Mouse (Mus musculus): ENCODE measurements around the gene N4bp2l2. TPM values are rescaled to one million over a fixed set of nuclear protein-coding genes. Genes with fewer than 3 reads are reported as not detected.
"Not testable (repeated sequence)": the region's sequence is repeated elsewhere in the genome, so short reads cannot be mapped to it uniquely, and the experiment has no call there.

Gene N4bp2l2
- total RNA-seq (2021), result 10 to 100 TPM; 28.3 to 30.0 TPM
- long read RNA-seq, experiment 1, full-length matches to known transcripts, result 3 of 6 reads
- long read RNA-seq, experiment 1, partial matches to known transcripts, result 1 of 6 reads
- long read RNA-seq, experiment 1, other reads (novel, unspliced or antisense), result 2 of 6 reads
- long read RNA-seq, experiment 2, full-length matches to known transcripts, result 5 of 8 reads
- long read RNA-seq, experiment 2, partial matches to known transcripts, result 0 of 8 reads
- long read RNA-seq, experiment 2, other reads (novel, unspliced or antisense), result 3 of 8 reads

DNA sequence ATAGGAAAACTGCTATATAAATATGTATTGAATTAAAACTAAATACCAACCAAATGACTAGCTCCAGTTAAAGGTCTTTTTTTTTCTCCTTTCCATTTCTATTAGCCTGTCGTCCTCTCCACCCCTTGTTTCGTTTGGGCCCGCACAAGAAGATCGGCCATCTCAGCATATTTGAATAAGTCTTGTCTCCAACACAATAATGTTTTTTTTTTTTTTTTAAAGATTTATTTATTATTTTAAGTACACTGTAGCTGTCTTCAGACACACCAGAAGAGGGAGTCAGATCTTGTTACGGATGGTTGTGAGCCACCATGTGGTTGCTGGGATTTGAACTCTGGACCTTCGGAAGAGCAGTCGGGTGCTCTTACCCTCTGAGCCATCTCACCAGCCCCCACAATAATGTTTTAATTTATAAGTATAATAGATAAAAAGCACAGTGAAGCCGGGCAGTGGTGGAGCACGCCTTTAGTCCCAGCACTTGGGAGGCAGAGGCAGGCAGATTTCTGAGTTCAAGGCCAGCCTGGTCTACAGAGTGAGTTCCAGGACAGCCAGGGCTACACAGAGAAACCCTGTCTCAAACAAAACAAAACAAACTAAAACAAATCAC lies at the start of gene N4bp2l2:
N4bp2l2 (minus strand) TSS at position 51 of the 607 bp plus-strand sequence.
- intact Hi-C loops (cut with DNase I; ENCODE audit: low total_unique reads), result loop anchor here (10.0 kb wide), 1 partner anchor 221 kb away; no protein-coding TSS in a partner anchor
- DNase-seq, result not testable (repeated sequence)

DNA sequence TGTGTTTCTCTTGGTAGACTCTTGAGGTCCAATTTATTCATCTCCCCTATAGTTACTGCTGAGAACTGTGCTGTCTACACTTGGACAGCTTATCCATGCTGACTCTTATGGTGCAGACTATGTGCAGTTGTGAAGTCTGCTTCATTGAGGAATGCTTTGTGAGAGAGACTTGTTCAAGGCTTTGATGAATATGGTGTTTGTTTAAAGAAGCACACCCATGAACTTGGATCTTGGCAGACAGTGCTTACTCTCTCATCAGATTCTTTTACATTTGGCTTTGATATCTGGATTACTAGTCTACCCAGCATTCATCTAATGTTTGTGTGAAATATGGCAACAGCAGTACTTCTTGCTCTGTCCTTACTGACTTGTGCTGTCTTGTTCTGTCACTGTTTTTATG lies 47.4 kb upstream of the N4bp2l2 start:
- no peak for DNase-seq
- intact Hi-C loops (cut with DNase I; ENCODE audit: low total_unique reads), result no loop called here

DNA sequence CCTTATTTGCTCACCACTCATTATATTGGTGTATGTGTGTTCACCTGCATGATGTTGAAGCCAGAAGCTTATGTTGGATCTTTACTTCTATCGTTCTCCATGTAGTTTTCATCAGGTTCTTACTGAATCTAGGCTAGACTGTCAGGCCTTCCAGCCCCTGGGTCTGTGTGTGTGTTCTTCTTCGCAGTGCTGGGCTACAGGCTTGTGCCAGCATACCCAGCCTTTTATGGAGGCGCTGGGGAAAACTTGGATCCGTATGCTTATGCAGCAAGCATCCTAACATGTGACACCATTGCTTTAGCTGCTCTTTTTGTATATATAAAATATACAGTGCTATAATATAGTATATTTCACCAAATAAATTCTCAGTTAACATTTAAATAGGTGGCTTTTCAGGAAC lies 45.5 kb upstream of the N4bp2l2 start:
- no peak for DNase-seq

DNA sequence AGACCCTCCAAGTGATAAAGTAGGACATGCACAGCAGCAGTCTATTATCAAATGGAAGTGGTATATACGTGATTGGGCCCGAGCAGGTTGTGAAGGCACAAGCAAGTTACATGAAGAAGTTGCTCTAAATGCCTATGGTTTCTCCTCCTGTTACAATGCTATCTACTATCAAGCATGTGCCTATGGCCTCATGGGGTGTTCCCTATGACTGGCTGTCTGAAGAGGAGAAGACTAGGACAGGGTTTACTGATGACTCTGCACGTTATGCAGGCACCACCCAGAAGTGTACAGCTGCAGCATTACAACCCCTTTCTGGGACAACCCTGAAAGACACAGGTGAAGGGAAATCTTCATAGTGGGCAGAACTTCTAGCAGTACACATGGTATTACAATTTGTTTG lies 41.2 kb upstream of the N4bp2l2 start:
- DNase-seq; intact Hi-C loops (cut with DNase I; ENCODE audit: low total_unique reads): not testable (repeated sequence)

More for the DNA sequence above, 45.5 kb upstream of the N4bp2l2 start:
- intact Hi-C loops (cut with DNase I; ENCODE audit: low total_unique reads), result no loop called here

DNA sequence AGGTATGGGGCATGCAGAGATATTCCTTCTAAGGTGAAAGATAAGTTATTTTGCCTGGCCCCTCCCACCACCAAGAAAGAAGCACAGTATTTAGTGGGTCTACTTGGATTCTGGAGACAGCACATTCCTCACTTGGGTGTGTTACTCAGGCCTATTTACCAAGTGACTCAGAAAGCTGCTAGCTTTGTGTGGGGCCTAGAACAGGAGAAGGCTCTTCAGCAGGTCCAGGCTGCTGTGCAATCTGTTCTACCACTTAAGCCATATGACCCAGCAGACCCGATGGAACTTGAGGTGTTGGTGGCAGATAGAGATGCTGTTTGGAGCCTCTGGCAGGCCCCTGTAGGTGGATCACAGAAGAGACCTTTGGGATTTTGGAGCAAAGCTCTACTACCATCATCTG lies 40.7 kb upstream of the N4bp2l2 start:
- intact Hi-C loops (cut with DNase I; ENCODE audit: low total_unique reads); DNase-seq: not testable (repeated sequence)

DNA sequence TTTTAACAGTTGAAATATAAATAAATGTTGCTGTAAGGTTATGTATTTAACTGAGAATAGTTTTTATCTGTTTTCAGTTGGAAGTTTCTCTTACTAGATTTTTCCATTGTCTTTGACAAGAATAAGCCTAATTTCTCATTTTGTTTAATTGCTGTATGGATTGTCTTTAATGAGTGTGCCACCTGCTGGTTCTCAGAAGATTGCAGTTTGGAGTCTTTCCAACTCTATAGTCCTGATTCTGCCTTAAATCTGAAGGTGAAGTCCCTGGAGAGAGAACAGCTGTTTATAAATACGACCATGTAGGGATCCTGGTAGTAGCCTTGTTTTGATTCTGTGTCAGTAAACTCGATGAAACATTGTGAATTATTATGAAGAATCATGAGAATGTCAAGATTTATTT lies 36.7 kb upstream of the N4bp2l2 start:
- DNase-seq, result no peak
- intact Hi-C loops (cut with DNase I; ENCODE audit: low total_unique reads), result no loop called here

DNA sequence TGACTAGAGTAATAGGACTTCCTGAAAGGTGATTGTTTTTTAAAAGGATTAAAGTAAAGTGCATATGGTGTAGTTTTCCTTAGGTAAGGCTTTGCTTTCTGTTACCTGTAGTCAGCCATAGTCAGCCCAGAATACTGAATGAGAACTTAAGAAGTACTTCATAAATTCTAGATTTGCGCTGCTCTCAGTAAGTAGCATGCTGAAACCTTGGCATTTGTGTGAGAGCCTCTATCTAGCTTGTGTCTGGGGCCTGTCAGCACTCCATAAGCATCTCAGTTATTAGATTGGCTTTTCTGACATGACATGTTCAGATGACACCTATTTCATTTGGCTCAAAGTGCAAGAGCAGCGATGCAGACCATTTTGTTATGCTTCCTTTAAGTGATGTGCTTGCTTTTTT lies 27.3 kb upstream of the N4bp2l2 start:
- DNase-seq, result no peak
- intact Hi-C loops (cut with DNase I; ENCODE audit: low total_unique reads), result no loop called here

DNA sequence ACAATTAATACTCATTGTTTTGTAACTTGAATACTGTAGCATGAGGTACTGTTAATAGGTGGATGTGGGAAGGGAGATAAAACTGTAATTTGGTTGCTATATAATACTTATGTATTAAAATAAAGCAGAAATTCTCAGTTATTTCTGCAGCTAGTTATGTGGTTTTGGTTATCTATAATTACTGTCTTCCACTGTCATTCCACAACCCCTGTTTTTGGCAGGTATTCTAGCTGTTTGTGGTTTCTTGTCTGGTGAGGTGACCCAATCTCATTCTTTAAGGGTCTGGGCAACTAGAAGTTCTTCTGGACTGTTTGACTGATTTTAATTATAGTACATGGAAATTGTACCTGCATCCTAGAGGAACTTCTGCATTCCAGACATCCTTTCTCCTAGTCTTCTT lies 24.7 kb upstream of the N4bp2l2 start:
- DNase-seq, result no peak
- intact Hi-C loops (cut with DNase I; ENCODE audit: low total_unique reads), result no loop called here

DNA sequence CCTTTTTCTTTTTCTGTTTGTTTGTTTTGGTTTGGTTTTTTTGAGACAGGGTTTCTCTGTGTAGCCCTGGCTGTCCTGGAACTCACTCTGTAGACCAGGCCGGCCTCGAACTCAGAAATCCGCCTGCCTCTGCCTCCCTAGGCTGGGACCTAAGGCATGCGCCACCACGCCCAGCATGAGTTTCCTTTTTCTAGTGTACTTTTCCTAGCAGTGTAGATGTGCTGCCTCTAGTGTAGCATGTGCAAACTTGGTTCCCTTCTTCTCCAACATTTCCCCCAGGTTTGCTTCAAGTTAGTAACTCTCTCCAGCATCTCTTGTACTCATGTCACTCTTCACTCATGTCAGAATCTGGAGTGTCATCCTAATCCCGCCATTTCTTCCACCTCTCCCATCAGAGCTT lies 16.9 kb upstream of the N4bp2l2 start:
- intact Hi-C loops (cut with DNase I; ENCODE audit: low total_unique reads); DNase-seq: not testable (repeated sequence)

DNA sequence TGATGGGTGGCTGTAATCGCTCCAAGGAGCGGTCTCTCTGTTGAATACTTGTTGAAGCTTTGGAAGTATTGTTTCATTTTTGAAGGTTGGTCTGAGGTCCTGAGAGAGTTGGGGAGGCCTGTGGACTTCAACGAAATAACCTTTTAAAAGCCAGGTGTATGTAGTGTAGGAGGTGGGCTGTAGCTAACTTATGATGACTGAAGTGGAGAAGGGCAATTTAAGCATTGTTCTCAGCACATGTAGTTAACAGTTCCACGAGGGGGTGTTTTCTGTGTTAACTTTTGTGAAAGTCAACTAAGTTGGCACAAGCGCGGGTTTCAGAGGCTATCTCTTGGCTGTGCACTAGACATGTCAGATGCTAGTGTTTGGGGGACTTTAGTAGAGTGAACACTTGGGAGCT lies 8.9 kb upstream of the N4bp2l2 start:
- no peak for DNase-seq

DNA sequence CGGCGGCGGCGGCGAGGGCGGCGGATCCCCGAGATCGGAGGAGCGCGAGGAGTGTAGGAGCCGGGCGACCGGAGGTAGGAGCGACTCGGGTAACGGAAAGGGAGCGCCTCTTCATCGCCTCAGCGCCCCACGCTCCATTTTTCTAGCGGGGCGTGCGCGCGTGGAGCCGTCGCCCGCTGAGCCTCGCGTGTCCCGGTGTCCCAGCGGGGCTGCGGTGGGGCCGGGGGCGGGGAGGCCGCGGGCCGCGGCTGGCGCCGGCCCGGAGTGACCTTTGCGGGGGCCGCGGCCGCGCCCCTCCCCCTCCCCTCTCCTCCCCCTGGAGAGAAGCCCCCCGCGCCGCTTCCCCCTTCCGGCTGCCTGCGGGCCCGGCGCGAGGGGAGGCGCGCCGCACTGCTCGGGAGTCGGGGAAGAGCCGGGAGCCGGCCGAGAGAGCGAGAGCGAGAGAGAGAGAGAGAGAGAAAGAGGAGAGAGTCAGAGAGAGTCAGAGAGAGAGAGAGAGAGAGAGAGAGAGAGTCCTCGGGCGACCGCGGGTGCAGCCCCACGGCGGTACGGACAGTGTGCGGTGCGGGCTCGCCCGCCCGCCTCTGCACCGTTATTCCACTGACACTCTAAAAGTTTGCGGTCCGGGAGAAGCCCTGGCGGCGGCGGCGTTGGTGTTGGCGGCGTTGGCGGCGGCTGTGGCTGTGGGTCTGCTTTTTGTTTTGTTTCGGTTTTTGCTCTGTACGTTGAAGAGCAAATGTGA lies 8.1 kb upstream of the N4bp2l2 start:
- intact Hi-C loops (cut with DNase I; ENCODE audit: low total_unique reads), result no loop called here
- DNase-seq, result peak; percentile 30

More for the DNA sequence above, 8.9 kb upstream of the N4bp2l2 start:
- intact Hi-C loops (cut with DNase I; ENCODE audit: low total_unique reads), result no loop called here

DNA sequence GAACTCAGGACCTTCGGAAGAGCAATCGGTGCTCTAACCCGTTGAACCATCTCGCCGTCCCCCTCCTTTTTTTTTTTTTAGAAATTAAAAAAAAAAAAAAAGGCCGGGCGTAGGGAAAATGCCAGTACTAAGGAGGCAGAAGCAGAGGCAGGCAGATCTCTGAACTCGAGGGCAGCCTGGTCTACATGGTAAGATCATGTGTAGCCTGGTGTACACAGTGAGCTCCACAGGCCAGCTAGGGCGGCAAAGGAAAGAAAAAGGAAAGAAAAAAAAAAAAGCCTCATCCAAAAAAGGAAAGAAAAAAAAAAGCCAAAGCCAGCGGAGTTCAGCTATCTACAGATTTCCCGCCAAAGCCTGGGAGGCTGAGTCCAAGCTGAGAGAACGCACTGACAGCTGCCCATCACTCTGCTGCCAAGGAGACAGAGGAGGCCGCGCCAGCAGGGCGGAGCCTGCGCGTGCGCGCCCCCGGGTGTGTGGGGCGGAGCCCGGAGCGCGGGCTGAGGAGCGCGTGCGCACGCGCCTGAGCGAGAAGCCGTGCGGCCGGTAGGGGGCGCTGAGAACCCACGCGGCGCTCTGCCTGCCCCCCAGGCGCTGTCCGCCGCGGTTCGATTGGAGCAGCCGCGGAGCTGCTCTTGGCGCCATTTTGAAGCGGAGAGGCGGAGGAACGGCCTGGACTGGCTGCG lies 7.3 kb upstream of the N4bp2l2 start, which contains the start of gene Pds5b:
Pds5b (plus strand) TSS at position 587 of the 683 bp plus-strand sequence.
- peak; percentile 94 for DNase-seq
- intact Hi-C loops (cut with DNase I; ENCODE audit: low total_unique reads), result no loop called here

DNA sequence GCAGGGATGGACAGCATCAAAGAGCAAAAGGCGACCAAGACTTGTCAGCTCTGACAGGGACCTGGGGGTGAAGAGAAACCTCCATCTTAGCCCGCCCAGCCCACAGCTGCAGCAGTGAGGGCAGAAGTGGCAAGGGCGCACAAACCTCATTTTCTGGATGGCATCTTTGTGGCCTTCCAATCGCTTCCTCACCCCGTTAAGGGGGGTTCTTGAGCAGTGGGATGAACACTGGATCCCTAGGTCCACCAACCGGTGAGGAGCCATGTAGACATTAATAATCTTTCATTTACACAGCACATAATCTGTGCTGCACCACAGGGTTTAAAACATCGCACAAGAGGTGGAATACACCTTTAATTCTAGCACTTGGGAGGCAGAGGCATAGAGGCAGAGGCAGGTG lies 6.4 kb upstream of the N4bp2l2 start:
- no peak for DNase-seq
- intact Hi-C loops (cut with DNase I; ENCODE audit: low total_unique reads), result no loop called here

DNA sequence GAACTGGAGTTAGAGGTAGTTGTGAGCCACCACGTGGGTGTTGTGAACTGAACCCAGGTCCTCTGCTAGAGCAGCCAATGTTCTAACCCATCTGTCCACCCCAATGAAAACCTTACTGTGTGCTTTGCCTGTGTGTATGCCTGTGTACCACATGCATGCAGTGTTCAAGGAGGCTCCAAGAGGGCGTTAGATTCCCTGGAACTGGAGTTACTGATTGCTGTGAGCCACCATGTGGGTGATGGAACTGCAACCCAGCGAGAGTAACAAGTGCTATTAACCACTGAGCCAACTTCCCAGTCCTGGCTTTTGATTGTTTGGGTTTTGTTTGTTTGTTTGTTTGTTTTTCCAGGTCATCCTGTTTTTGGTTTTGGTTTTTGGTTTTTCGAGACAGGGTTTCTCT lies 2.7 kb upstream of the N4bp2l2 start:
- DNase-seq, result no peak
- intact Hi-C loops (cut with DNase I; ENCODE audit: low total_unique reads), result loop anchor here (10.0 kb wide), 1 partner anchor 224 kb away; no protein-coding TSS in a partner anchor

DNA sequence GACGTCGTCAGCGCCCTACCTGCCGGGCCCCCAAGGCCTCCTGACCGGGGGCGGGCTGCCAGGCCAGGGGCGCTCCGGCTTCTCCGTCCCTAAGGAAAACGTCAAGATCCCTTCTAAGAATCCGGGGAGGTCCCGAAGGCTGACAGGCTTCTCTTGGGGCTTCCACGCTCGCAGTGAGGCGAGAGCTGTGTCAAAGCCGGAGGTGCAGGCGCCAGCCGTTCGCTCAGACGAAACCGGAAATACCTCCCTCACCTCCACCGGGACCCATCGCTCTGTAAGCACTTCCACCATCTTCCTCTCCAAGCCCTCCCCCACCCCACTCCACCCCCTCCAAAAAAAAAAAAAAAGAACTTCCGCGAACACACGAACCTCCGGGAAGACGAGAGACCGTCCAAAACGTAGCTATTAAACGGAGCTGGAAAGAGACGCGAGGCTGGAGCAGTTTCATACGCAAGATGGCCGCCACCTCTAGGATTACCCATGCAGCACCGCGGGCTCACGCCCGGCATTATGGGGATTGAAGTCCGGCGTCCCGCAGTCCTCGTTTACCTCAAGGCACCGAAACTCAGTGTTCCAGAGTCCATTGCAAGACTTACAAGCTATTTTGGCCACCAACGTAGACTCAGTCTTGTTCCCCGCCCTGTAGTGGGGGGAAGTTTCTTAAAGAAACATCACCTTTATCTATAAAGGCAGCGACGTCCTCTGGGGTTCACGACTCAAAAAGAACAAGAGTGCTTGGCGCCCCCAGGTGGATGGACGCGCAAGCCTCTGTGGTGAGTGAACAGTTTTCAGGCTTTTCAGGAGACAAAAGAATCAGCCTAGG lies 640 bp downstream of the N4bp2l2 start:
- intact Hi-C loops (cut with DNase I; ENCODE audit: low total_unique reads), result loop anchor here (10.0 kb wide), 1 partner anchor 221 kb away; no protein-coding TSS in a partner anchor
- peak; percentile 93 for DNase-seq

DNA sequence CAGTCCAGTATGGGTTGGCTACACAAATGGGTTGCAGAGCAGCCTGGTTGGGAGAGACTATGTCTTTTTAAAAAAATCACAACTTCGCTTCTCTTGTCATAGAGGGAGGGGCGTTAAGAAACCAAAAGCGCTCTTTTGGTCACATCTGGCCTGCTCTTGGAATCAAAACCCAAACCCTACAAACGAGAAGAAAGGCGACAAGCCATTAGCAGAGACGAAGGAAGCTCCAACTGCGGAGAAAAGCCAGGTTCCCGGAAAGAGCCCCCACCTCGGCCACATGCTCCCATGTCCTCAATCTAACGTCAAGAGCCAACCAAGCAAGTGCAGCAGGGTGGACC lies 1.2 kb downstream of the N4bp2l2 start:
- intact Hi-C loops (cut with DNase I; ENCODE audit: low total_unique reads), result loop anchor here (10.0 kb wide), 1 partner anchor 220 kb away; no protein-coding TSS in a partner anchor
- DNase-seq, result no peak

DNA sequence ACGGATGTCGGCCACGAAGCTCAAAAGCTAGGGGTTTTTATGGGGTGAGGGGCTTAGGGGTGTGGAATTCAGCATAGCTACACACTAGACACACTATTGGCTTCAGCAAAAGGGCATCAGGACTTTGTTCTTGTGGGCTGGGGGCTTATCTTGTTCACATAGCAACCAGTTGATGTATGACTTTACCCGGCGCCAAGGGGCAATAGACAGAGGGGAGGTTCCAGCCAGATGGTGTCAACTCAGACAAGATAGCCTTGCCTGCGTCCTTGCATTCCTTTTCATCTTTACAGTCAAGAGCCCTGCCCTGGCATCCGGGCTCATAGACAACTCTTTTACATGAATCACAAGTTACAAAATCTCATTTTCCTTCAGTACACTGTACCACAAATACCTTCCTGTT lies 2.1 kb downstream of the N4bp2l2 start:
- DNase-seq, result not testable (repeated sequence)
- intact Hi-C loops (cut with DNase I; ENCODE audit: low total_unique reads), result loop anchor here (10.0 kb wide), 1 partner anchor 219 kb away; no protein-coding TSS in a partner anchor

DNA sequence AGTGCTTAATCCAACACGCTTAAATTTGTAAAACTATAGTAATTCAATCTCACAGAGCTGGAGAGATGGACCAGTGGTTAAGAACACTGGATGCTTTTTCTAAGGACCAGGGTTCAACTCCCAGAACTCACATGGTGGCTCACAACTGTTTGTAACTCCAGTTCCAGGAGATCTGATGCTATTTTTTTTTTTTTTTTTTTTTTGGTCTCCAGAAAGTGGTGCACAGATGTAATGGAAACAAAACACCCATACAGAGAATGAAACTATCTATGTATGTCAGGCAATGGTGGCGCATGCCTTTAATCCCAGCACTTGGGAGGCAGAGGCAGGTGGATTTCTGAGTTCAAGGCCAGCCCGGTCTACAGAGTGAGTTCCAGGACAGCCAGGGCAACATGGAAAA lies 5.7 kb downstream of the N4bp2l2 start:
- DNase-seq, result not testable (repeated sequence)
- intact Hi-C loops (cut with DNase I; ENCODE audit: low total_unique reads), result loop anchor here (10.0 kb wide), 1 partner anchor 215 kb away; no protein-coding TSS in a partner anchor

DNA sequence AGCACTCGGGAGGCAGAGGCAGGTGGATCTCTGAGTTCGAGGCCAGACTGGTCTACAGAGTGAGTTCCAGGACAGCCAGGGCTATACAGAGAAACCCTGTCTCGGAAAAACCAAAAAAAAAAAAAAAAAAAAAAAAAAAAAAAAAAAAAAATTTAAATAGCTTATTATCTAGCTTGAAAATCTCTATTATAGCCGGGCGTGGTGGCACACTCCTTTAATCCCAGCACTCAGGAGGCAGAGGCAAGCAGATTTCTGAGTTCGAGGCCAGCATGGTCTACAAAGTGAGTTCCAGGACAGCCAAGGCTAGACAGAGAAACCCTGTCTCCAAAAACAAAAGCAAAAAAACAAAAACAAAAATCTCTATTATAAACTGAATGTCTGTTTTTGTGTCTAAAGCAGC lies 6.6 kb downstream of the N4bp2l2 start:
- intact Hi-C loops (cut with DNase I; ENCODE audit: low total_unique reads); DNase-seq: not testable (repeated sequence)
